In genomic region chr9:62284266-62284665, GRCm38 (mm10) we compare ENCODE assay signal across 11 mouse cellular contexts. TPM values are rescaled to one million over a fixed set of nuclear protein-coding genes. Genes with fewer than 3 reads are reported as not detected.
DNase-seq lines count a peak whose midpoint lies in the region; ATAC-seq lines count a peak whose summit lies in the region.
"Had no signal": no experiment of that assay in that cellular context is flagged by ENCODE, and none has a peak within 500 bp of the region (broad histone marks: within the 10 kb centered on the region; RNA-seq: fewer than 3 reads in every experiment).

No protein-coding gene starts in this region.

- no peak for ATAC-seq in megakaryocyte progenitor cell, adult 5-6 weeks (replicated peaks; ENCODE audit: poor library complexity)
- ATAC-seq: CD4-positive, CD25-positive, alpha-beta regulatory T cell, adult 4 months had no signal

- peak; percentile 31 to 42 for DNase-seq in cerebellum, postnatal 36 days
- no peak for DNase-seq in cerebellum, adult 11 months
- peak; percentile 82 to 85 for DNase-seq in adrenal gland, postnatal 36 days
- DNase-seq in layer of hippocampus, adult 9-10 months (ENCODE audit: low spot score) = peak; percentile 13
- DNase-seq in right cerebral cortex, postnatal 14 days = peak; percentile 67
- DNase-seq in ovary, postnatal 36 days (ENCODE audit: low spot score) = no peak
- DNase-seq in lung, postnatal 36 days = no peak
- DNase-seq: heart, adult 11 months; liver had no signal

RNA-seq across cellular contexts. Expression of gene Spesp1, which starts 2.3 kb away (rescaled TPM):
- not detected for total RNA-seq in adrenal gland, postnatal 36 days (2021)
- total RNA-seq in megakaryocyte progenitor cell, adult 5-6 weeks (2015) = not detected in 2 replicates
- total RNA-seq in megakaryocyte progenitor cell, adult 5-6 weeks (2017) = not detected in 2 replicates

RNA-seq across cellular contexts. Expression of gene Anp32a, which starts 56.8 kb away (rescaled TPM):
- 100 to 1,000 TPM; 297 to 341 TPM for total RNA-seq in adrenal gland, postnatal 36 days (2021)
- 308 and 417 TPM in 2 replicates for total RNA-seq in megakaryocyte progenitor cell, adult 5-6 weeks (2015)
- total RNA-seq in megakaryocyte progenitor cell, adult 5-6 weeks (2017) = 646 and 851 TPM in 2 replicates

Comparison
In these comparisons a context has a peak if more than half of its experiments do, and no peak if none do; other contexts are left out.
1. DNase-seq: peak in cerebellum, postnatal 36 days (2 of 2), adrenal gland, postnatal 36 days (2 of 2), layer of hippocampus, adult 9-10 months (single experiment) and right cerebral cortex, postnatal 14 days (single experiment); none in cerebellum, adult 11 months (single experiment), ovary, postnatal 36 days (single experiment) and lung, postnatal 36 days (single experiment).